Mouse (Mus musculus) cerebellum, postnatal 4 days (tissue): Measurements from ENCODE around the gene Sema4b.

Experiments used
- DNase-seq, 2 experiments: peaks; one replicate each; pipeline ENCODE4 v3.0.0; 2022; ENCODE audit warnings: low spot score in 2 of 2, mixed read lengths in 1 of 2

The Sema4b gene

DNA sequence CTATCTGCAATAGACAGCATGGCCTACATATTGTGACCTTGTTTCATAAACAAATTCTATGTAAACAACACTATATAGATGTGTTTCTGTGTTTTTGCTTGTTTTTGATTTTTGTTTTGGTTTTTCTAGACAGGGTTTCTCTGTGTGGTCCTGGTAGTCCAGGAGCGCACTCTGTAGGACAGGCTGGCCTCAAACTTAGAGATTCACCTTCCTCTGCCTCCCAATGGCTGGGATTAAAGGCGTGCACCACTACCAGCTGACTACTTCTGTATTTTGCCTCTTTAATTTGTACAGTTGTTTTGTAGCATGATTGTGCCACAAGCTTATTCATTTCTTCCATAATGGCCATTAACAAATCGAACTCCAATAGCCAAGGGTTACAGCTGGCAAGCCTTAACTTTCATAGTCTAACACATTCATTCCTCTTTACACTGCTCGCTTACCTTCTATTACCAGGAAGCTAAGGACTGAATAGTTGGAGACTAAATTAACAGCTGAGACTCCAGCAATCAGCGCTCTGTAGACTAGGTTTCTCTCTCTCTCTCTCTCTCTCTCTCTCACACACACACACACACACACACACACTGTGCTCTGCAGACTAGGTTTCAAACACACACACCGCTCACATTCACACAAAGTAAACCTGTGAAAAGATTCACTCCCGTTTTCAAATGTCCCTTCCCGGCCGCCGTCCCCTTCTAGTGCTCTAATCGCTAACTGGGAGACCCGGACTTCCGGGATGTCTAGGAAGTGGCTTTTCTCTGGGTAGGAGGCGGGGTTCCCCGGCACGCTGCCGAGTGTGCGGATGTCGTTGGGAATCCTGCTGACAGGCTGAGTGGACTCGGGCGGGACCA lies 82.5 kb downstream of the Sema4b start, which contains the start of gene Vps33b:
Gene Vps33b, plus strand, starts transcription at position 753 of the 854 bp plus-strand sequence.
- peak; percentile 95 to 97 for DNase-seq

- DNase-seq = no peak
These were observed 83.2 kb downstream of the Sema4b start for GRCm38 (mm10) chr7:80269751-80270255.

DNA sequence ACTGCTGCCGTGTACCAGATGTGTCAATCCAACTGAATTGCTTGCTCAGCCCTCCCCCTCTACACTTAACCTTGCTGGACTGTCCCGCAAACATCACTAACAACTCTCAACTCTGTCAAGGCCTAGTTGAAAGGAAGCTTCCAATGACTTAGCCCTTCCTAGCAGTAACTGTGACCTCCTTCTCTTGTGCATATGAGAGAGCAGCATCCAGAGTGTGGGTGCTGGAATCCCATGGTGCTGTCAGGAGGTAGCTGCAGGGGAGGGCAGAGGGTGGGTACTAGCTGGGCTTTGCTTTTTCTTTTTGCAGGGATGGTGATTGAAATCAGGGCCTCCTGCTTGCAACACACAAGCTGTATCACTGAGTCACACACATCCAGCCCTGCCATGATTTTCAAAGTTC lies 86.8 kb downstream of the Sema4b start:
- no peak for DNase-seq
